Mouse (Mus musculus): Measurements from ENCODE around the gene Cxcr3. TPM values are rescaled to one million over a fixed set of nuclear protein-coding genes. Genes with fewer than 3 reads are reported as not detected.

Gene Cxcr3
- total RNA-seq (2023): 2.5 TPM

GRCm38 (mm10) chrX:101733828-101734319 is at the start of gene Cxcr3:
TSS of gene Cxcr3 (minus strand) at chrX:101734269.

Other genes starting within 250 kb of the Cxcr3 start
- 50.5 TPM for gene Taf1, start 201.5 kb downstream of the Cxcr3 start, total RNA-seq (2023)
- gene Ogt, start 94.2 kb downstream of the Cxcr3 start, total RNA-seq (2023): 241 TPM
- not detected for gene Gm4779, start 60.2 kb upstream of the Cxcr3 start, total RNA-seq (2023)
- not detected for gene 8030474K03Rik, start 60.4 kb upstream of the Cxcr3 start, total RNA-seq (2023)
- 0.86 TPM for gene Nhsl2, start 115.1 kb upstream of the Cxcr3 start, total RNA-seq (2023)